Mouse (Mus musculus) heart, adult 11 months (tissue): ENCODE measurements at regions not wholly inside any gene's neighbourhood (a gene's known extent, or its start where the extent isn't known, plus 50 kb on each side); places are given as distances from the start of the nearest gene placed in this dataset.
"Not testable (repeated sequence)": the region's sequence is repeated elsewhere in the genome, so short reads cannot be mapped to it uniquely, and the experiment has no call there.

Experiments
- DNase-seq: peaks from one replicate; pipeline ENCODE4 v3.0.0; 2022

DNA sequence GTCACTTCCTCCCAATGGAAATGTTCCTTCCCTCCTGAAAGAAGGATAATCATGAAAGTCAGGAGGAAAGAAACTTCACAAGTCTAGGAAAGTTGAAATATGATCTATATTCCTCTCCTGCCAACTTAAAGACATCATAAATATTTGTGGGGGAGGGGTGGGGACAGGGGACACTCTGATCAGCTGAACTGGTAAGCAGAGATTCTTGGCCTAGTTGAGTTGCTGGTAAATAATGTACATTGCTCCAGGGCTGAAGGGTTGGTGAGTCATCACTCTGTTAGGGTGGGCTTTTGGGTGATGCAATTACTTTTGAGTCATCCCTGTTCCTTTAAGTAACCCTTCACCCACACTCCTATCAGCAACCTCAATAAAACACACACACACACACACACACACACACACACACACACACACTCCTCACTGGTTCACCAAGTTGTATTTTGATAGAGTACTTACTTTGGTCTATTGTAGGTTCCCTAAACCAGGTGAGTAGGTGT lies 56.0 kb downstream of the Ccdc71l start:
- no peak for DNase-seq

DNA sequence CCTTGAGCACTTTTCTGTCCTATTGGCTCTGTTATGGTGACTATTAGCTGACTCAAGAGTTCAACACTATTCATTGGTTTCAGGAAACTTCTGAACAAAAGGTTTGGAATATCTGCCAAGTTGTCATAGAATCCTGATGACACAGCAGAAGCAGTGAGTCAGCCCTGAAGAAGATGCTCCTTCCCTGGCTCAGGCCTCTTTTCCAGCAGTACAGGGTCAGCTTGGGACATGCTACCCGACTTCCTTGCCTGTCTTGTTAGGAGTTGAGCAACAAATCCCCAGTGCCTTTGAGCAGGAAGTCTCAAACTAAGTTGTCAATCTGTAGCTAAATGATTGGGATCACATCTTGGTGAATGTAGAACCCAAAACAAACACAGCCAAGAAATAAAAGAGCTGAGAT lies 56.6 kb downstream of the Ccdc71l start:
- peak; percentile 92 for DNase-seq

DNA sequence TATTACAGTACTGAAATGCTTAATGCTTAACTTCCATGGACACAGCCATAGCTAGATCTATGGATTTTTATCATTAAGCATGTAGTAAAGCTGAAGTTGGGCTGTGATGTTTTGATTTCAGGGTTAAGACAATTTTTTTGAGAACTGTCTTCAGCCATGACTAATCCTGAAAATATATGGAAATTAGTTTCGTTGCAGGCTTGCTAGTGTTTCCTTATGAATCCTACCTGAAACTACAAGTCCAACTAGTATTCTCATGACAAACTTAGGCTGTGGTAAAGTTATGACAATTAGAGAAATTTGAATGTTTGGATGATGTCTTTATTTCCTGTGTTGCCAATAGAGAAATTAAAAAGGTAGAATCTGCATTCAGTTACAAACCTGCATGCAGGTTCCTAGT lies 59.7 kb downstream of the Ccdc71l start:
- no peak for DNase-seq

DNA sequence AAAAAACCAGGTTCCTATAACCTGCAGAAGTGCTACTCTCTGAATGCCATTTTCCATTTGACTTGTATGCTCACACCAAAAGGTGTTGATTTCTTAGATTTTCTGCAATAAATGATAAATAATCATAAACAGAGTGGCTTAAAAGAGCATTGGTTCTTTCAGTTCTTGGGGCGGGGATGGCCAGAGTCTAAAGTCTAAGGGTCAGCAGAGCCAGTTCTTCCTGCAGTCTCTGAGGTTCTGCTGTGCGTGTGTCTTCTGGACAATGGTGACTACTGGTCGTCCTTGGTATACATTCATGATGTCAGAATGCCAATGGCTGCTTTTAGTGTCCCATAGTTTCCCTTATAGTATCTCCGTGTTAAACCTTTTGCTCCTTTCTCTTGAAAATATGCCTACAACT lies 66.3 kb downstream of the Ccdc71l start:
- DNase-seq = no peak

DNA sequence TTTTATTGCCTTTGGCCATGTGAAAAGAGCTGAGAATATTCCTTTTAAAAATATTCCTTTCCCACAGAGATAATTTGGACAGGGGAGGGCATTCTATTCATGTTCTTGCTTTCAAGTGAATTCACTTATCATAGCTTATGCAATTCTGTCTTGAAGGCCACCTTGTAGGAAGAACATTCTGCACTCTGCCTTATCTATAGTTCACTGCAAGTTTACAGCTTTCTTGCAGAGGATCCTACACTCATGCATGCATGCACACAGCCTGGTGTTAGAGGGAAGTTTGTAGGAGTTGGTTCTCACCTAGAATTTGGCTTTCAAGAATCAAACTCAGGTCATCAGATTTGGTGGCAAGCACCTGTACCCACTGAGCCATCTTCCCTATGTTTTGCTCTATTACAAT lies 67.4 kb downstream of the Ccdc71l start:
- DNase-seq = no peak

DNA sequence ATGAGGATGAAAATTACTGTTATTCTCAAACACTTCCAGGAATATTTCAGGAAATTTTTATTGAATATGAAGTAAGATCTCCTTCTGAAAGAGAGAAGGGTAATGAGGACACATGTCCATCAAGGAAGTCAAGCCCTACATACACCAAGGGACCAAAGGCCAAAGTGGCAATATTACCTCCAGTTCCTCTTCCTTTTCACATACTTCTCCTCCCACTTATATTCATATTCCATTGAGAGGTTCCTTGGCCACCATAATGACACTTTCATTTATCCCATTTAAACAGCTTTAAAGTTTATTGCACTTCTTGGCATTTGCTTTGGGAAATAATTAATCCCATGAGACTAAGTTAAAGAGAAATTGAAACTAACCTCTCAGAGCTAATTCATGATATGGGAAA lies 70.9 kb downstream of the Ccdc71l start:
- DNase-seq = no peak

DNA sequence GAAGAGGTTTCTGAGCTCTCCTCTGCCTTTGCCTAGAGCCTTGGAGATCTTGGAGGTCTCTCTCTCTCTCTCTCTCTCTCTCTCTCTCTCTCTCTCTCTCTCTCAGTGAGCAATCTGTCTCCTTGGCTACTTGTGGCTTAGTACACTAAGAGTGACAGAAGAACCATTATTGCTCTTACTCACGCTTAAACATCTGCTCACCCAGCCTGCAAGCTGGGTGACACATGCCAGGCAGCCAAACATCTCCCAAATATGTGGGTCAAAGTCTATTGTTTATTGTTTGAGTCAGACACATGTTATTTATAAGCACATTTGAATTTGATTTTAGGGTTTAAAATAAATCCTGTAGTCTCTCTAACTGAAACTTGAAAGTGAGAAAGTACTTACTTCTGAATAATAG lies 72.7 kb downstream of the Ccdc71l start:
- no peak for DNase-seq

DNA sequence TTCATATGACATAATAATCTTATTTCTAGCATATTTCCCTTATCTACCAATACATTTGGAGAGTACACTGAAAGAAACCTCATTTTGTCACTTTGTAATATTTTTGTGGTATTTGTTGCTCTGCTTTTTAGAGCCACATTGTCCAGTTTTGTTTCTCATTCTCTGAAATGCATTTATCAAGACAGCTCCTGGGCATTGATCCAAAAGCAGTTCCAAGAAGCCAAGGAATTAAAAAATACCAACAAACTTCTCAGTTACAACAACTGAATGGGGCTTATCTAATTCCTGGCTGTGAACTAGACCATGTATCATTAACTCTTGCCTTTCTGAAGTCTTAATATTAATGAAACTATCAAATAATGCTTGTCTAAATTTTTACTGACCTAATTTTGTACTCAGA lies 76.3 kb downstream of the Ccdc71l start:
- DNase-seq = peak; percentile 68

DNA sequence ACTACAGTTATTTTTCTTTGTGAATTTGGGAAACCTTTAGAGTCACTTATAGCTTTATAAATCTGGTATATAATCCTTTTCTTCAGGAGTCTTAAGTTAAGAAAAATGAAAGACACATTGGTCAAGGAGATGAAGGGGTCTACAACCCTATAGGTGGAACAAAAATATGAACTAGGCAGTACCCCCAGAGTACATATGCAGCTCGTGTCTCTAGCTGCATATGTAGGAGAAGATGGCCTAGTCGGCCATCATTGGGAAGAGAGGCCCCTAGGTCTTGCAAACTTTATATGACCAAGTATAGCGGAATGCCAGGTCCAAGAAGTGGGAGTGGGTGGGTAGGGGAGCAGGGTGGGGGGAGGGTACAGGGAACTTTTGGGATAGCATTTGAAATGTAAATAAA lies 76.7 kb downstream of the Ccdc71l start:
- not testable (repeated sequence) for DNase-seq

DNA sequence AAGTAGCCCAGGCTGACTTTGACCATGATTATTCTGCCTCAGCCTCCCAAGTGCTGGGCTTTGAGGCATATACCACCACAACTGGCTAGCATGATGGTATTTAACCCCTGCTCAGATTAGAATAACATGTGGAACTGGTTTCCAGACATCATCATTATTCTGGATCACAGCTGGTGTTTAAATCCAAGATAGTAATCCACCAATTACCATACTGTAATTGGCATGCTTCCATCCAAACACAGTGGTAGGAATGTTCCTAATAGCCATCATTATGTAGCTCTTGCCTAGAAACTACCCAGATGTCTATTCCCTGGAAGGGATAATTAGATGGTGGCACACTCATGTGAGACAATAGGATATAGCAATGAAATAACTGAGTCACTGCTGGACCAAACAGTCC lies 77.4 kb downstream of the Ccdc71l start:
- no peak for DNase-seq

DNA sequence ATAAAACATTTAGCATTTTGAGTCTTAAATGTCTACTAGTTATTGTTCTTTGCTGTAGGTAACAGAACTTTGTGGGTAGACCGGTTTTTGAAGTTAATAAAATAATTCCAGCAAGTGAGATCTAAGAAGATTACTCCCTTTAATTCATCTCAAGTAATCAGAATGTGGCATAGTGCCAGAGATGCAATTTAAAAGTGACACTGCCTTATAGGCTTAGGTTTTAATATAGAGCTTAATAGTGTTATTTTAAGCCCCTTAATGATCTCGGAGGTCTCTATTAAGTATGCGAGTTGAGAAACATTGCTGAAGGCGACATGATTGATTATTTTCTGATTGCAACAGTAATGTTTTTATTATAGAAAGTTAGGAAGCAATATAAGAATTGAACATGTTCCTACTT lies 78.3 kb downstream of the Ccdc71l start:
- no peak for DNase-seq

DNA sequence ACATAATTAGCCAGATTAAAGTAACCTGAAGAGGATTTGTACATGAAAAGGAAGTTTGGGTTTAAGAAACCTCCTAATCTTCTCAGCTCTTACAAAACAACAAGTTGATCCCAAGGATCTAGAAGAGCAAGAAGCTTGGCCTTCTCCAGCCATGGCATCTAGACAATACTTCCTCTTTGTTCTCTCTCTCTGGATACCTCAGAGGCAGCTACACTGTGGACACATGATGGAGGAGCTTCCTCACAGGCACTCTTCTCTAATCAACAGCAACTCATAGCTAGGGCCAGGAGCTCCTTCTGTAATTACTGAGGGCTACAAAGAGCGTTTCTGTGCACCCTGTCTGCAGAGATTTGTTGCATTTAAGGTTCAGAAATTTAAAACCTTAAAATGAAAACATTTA lies 79.9 kb downstream of the Ccdc71l start:
- DNase-seq = no peak

DNA sequence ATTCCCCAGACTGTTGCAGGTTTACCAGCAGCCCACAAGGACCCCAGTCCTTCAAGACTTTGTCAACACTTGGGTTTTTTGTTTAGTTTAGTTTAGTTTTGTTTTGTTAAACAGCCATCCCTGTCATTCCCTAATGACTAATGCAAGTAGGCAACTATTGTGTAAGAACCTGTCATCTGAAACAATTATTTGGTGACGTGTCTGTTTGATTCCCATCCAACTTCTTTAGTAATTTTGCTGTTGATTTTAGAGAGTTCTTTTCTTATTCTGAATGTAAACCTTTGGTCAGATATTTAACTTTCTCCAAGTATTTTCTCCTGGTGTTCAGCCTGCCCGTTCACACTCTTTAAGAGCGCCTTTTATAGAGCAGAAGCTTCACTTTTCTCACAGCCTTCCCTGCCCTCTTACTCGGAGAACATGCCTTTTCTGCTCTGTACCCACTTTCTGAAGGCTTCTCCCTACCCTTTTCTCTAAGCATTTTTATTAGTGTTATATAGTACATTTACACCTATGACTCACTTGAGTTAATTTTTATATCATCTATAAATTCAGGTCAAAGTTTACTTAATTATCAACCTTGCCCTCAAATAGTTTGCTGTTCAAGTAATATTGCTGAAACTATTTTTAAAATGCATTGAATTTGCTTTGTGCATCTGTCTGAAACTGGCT lies 82.0 kb downstream of the Ccdc71l start:
- no peak for DNase-seq

DNA sequence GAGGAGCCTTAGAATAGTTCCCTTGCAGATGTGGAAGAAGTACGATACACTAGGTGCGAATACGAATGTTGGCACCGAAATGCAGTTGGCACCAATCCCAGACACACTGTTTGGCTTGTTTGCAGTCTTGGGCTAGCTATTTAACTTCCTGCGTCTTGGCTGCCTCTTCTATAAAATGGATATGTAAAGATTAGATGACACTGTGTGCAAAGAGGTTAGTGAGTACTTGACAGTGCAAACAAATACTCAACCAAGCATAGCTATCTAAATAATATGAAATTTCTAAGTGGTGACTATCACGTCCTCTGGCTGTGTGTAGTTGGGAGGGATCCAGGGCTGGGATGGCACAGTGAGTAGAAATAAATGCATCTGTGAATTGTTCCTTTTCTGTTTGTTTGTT lies 86.9 kb downstream of the Ccdc71l start:
- DNase-seq = no peak

DNA sequence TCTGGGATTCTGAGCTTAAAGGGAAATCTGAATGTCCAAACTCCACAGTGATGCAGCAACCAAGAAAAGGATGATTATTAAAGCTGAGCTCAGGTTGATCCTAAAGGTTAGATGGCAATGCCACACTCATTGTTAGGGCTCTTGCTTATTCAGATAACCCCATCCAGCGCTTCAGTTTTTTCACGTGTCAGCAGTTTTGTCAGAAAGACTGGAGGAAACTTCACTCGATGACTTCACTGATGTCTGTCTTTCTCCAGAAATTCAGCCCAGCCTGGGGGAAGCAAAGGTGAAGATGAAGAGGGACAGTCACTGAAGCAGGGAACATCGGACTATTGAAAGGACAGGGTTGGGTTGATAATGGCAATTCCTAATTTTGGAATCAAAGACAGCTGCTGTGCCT lies 91.4 kb downstream of the Ccdc71l start:
- no peak for DNase-seq

DNA sequence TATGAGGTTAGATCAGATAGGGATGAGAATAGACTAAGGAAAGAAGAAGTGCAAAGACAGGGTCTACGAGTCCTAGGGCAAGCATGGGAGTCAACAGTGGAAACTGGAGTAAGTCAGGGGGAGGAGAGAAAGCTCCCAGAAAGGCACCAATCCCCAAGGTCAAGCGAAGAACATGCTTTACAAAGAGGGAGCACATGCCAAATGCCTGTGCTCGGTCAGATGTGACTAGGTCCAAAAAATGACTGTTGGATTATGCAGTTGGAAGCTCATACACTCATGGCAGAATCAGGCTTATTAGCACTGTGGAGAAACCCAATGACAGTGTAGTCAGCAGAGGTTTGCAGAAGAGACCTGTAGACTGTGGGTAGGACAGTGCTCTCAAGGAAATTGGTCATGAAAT lies 100.9 kb downstream of the Ccdc71l start:
- no peak for DNase-seq

DNA sequence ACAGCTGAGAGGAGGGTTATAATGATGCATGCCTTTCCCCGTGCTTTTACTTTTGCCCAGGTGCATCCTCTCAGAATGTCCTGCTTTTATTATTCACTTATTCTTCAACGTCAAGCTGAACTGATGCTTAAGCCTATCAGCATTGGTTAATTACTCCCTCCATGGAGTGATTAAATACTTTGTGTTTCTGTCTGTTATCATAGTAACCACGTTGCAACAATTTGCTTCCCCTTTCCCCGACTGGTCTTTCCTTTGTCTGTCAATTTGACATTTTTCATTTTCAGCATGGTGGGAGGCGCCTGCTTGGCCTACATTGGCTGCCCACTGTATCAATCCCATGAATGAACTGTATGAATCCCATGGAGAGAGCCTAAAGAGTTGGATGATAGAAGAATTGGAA lies 101.8 kb downstream of the Ccdc71l start:
- DNase-seq = no peak

DNA sequence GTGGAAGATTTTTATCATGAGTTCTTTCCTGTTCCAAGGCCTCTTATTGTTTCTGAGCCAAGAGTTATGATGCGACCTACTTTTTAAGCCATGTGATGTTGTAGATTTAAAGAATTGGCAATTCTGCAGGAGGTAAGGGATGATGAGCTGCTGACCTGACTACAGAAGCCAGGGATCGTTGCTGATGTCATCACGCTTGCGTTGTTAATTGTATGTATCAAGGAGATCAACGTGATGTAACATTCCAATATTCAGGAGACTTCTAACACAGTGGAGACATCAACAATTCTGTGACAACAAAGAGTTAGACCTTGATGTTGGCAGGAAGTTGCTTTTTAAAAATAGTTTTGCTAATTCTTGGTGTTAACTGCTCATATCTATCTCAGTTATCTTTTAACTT lies 102.5 kb downstream of the Ccdc71l start:
- DNase-seq = no peak

DNA sequence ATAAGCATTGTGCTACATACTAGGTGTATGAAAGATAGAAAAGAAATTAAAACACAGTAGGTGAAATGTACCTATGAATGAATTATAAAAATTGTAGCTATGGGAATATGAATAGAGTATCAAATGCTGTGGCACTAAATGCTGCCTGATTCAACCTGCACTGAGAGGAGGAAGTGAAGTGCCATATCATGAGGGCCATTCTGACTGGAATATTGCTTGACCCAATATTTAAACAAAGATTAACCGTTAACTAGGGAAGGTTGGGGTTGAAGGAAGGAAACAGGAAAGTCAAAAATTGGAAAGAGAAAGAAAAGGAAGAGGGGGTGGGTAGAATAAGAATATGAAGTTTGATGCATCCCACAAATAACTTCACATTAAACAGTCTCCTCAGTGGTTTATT lies 103.8 kb downstream of the Ccdc71l start:
- peak; percentile 31 for DNase-seq

DNA sequence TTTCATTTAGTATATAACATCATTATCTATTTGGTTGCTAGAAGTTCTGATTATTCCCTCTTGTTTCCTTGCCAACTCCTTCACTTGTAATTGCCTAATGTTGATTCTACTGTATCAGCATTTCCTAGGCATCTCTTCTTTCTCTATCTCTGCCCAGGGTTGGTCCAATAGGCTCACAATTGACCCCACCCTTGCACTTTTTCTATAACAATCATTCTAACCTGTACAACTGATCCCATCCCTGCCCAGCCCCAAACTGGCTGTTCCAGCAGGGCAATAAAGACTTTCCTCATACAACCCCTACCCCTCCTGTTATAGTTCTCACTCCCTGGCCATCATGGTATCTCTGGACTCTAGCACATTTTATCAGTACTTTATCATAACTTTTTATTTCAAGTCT lies 104.3 kb downstream of the Ccdc71l start:
- no peak for DNase-seq

DNA sequence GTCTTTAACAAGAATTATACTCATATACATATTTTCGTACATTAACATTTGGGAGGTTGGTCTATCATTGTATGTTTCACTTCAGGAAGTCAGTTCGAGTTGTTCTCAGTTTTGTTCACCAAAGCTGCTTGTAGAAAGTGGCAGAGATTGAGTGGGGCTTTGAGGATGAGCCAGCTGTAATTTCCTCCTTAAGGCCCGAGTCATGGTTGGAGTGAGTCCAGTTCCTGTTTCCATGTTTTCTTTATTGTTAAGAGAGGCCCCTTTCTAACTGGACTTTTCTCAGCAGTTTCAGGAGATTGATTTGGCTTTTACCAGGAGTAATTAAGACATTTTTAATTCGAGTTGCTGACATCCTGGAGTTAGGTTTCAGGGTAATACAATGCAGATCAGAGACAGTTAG lies 107.7 kb downstream of the Ccdc71l start:
- DNase-seq = peak; percentile 83

DNA sequence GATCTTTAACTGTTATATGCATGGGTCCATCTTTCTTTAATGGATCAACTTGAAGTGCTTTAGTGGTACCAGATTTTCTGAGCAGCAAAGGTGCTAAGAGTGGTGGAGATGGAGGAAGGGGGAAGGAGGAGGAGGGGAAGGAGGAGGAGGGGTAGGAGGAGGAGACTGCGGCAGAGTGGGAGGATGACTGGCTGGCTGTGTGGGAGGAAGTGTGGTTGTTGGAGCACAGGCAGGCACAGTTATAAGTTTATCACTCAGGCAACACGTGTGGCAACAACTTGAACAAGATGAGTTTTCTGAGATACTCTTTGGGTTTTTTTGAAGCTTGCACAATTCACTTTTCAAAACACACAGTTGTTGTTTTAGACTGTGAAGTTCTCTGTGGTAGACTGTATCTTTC lies 108.2 kb downstream of the Ccdc71l start:
- DNase-seq = peak; percentile 83

DNA sequence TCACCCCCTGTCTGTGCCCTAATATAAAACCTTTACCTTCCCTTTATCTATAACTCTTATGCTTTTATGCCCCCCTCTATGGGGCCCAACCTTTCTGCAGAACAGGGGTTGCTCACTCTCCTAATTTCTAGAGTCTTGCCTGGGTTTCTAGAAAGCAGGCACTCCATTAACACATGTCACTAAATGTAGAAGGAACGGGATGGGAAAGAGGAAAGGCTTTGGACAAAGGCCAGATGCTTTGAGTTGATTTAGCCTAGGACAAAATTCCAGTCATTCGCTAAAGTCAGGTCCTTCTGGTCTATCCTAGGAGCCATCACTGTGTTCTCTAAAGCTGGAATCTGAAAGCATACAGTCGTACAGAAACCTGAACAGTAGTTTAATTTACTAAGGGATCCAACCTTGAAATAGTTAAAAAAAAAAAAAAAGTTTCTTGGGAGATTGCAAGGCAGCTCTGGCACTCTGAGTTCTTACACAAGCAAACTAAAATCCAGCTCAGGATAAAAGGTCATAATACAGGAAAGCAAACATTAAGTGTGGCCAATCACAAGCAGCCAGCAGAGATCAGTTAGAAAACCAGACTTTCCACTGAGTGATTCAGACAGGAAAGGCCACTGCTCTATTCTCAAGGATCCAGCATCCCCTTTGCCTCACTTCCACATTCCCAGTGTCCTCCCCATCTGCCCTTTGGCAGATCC lies 109.5 kb downstream of the Ccdc71l start:
- DNase-seq = peak; percentile 96

DNA sequence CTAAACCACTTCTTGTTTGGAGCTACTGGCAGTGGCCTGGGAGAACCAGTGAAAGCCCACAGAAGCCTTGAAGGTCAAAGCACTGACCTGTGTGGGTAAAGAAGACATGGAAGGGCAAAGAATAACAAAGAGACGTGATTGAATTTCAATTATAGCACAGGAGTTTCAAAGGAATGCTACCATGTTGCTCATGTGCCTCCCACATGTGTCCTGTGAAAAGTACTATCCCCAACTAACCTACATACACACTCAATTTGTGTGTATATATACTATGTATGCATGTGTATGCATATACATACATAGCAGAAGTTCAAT lies 110.0 kb downstream of the Ccdc71l start:
- DNase-seq = no peak
